Mouse (Mus musculus) lung, postnatal 4 days (tissue): ENCODE results near the gene Ugt1a2.
"Not testable (repeated sequence)": the region's sequence is repeated elsewhere in the genome, so short reads cannot be mapped to it uniquely, and the experiment has no call there.

Source experiments
- DNase-seq, 2 experiments: peaks; one replicate each; pipeline ENCODE4 v3.0.0; 2021

Ugt1a2 gene

GRCm38 (mm10) chr1:88200456-88200855 is at the start of gene Ugt1a2:
Gene Ugt1a2, plus strand, starts transcription at chr1:88200601.
- DNase-seq: no peak

- no peak for DNase-seq
Measured at GRCm38 (mm10) chr1:88158430-88158829, 42.0 kb upstream of the Ugt1a2 start.

GRCm38 (mm10) chr1:88165711-88166110 is 34.7 kb upstream of the Ugt1a2 start, which contains the start of gene Ugt1a5:
Gene Ugt1a5, plus strand, starts transcription at chr1:88166012.
- DNase-seq: no peak

- not testable (repeated sequence) for DNase-seq
Measured at GRCm38 (mm10) chr1:88172190-88172589, 28.2 kb upstream of the Ugt1a2 start.

GRCm38 (mm10) chr1:88179657-88180056 is 20.7 kb upstream of the Ugt1a2 start:
- no peak for DNase-seq

GRCm38 (mm10) chr1:88186325-88186935 is 14.0 kb upstream of the Ugt1a2 start:
- DNase-seq: no peak

GRCm38 (mm10) chr1:88192136-88192535 is 8.3 kb upstream of the Ugt1a2 start:
- DNase-seq: no peak

GRCm38 (mm10) chr1:88195687-88196086 is 4.7 kb upstream of the Ugt1a2 start:
- DNase-seq: no peak

- no peak for DNase-seq
Measured at GRCm38 (mm10) chr1:88197443-88197842, 3.0 kb upstream of the Ugt1a2 start.

- DNase-seq: no peak
Measured at GRCm38 (mm10) chr1:88199996-88200395, 405 bp upstream of the Ugt1a2 start.

- DNase-seq: peak; percentile 83 to 87
Measured at GRCm38 (mm10) chr1:88205294-88205922, 5.0 kb downstream of the Ugt1a2 start, which contains the start of gene Dnajb3. Gene Dnajb3, minus strand, starts transcription at chr1:88205782.

GRCm38 (mm10) chr1:88206843-88207479 is 6.6 kb downstream of the Ugt1a2 start:
- no peak for DNase-seq

- DNase-seq: peak in 1 of 2 experiments; percentile 8
Measured at GRCm38 (mm10) chr1:88211812-88212211, 11.4 kb downstream of the Ugt1a2 start, which contains the start of gene Ugt1a1. Gene Ugt1a1, plus strand, starts transcription at chr1:88211959.

- peak in 1 of 2 experiments; percentile 7 for DNase-seq
Measured at GRCm38 (mm10) chr1:88212341-88213045, 12.1 kb downstream of the Ugt1a2 start.

- DNase-seq: no peak
Measured at GRCm38 (mm10) chr1:88213061-88213460, 12.7 kb downstream of the Ugt1a2 start.

GRCm38 (mm10) chr1:88213766-88214461 is 13.5 kb downstream of the Ugt1a2 start:
- peak; percentile 22 to 32 for DNase-seq

GRCm38 (mm10) chr1:88214462-88214952 is 14.1 kb downstream of the Ugt1a2 start:
- peak in 1 of 2 experiments; percentile 7 for DNase-seq

- DNase-seq: peak in 1 of 2 experiments; percentile 6
Measured at GRCm38 (mm10) chr1:88215466-88216380, 15.3 kb downstream of the Ugt1a2 start.

GRCm38 (mm10) chr1:88216551-88216950 is 16.1 kb downstream of the Ugt1a2 start:
- peak in 1 of 2 experiments; percentile 4 for DNase-seq

GRCm38 (mm10) chr1:88217144-88217543 is 16.7 kb downstream of the Ugt1a2 start:
- DNase-seq: peak in 1 of 2 experiments; percentile 4

GRCm38 (mm10) chr1:88217576-88217975 is 17.2 kb downstream of the Ugt1a2 start:
- DNase-seq: peak in 1 of 2 experiments; percentile 5
